Mouse (Mus musculus) hindbrain, embryonic 12.5 days (tissue): ENCODE results near the gene Eln. TPM values are rescaled to one million over a fixed set of nuclear protein-coding genes. Genes with fewer than 3 reads are reported as not detected.

Experiments used
- ATAC-seq: fragments of 200-750 bp; cut with Nextera tagmentation; 2 replicates; pipeline ENCODE4 v1.8.0; 2017; ENCODE audit warnings: moderate TSS enrichment; ENCODE audit not compliant: low FRiP score
- H3K27ac ChIP-seq: fragments of 300-500 bp; sonication (generic); 2 replicates; pipeline ENCODE4 v1.5.1; 2016; ENCODE audit warnings: mild to moderate bottlenecking
- H3K27me3 ChIP-seq: fragments of 300-500 bp; sonication (generic); 2 replicates; pipeline ENCODE4 v1.6.1; 2016; ENCODE audit warnings: mild to moderate bottlenecking
- H3K36me3 ChIP-seq: fragments of 300-500 bp; sonication (generic); 2 replicates; pipeline ENCODE4 v1.6.1; 2016; ENCODE audit warnings: mild to moderate bottlenecking
- H3K4me1 ChIP-seq: fragments of 300-500 bp; sonication (generic); 2 replicates; pipeline ENCODE4 v1.6.1; 2016
- H3K4me2 ChIP-seq: fragments of 300-500 bp; sonication (generic); replicated peaks from 2 replicates; pipeline ENCODE4 v1.6.1; 2016; ENCODE audit warnings: mild to moderate bottlenecking
- H3K4me3 ChIP-seq: fragments of 300-500 bp; sonication (generic); 2 replicates; pipeline ENCODE4 v1.5.1; 2016; ENCODE audit warnings: mild to moderate bottlenecking
- H3K9ac ChIP-seq: fragments of 300-500 bp; sonication (generic); 2 replicates; pipeline ENCODE4 v1.6.1; 2016; ENCODE audit warnings: mild to moderate bottlenecking, moderate library complexity
- H3K9me3 ChIP-seq: fragments of 300-500 bp; sonication (generic); replicated peaks from 2 replicates; pipeline ENCODE4 v1.6.1; 2016; ENCODE audit warnings: mild to moderate bottlenecking
- WGBS: fragments of 180-500 bp; shearing (Covaris S2); methylation state at CpG from one replicate; pipeline ENCODE4 v1.1.7; 2016; 5-methylcytosine and 5-hydroxymethylcytosine counted together
- polyA plus RNA-seq: library from polyadenylated mRNA; unstranded; fragments of >200 nt; fragmentation: Nextera tagmentation; extraction: Ambion mirVana; gene quantifications from 2 replicates; pipeline ENCODE4 v1.2.1, GENCODE M21; 2016

The Eln gene
- polyA plus RNA-seq, 1 experiment from 2014 or later: 7.2 TPM

GRCm38 (mm10) chr5:134740501-134741341, 6.4 kb downstream of the Eln start:
- no peak overlapping the region for H3K27ac ChIP-seq
- no peak for ATAC-seq
- H3K9ac ChIP-seq: no peak overlapping the region

GRCm38 (mm10) chr5:134739951-134740350, 7.2 kb downstream of the Eln start:
- Histone ChIP-seq H3K4me3 (no peak overlapping the region), H3K9me3 (no peaks in the 10 kb centered on the region), H3K27ac (no peak overlapping the region), H3K36me3 (no peaks in the 10 kb centered on the region), H3K4me1 (peaks cover 13% of the 10 kb centered on the region; the same call in 1 of the 2 replicates), H3K27me3 (peaks cover 6% of the 10 kb centered on the region; the same call in 1 of the 2 replicates), H3K9ac (no peak overlapping the region), H3K4me2 (no peak overlapping the region)
- 66% methylated on average over 3 of the region's 3 CpGs for WGBS
- ATAC-seq: no peak

More at GRCm38 (mm10) chr5:134740501-134741341, 6.4 kb downstream of the Eln start:
- WGBS: 48% methylated on average over 11 of the region's 11 CpGs
- Histone ChIP-seq H3K36me3 (no peaks in the 10 kb centered on the region), H3K9me3 (no peaks in the 10 kb centered on the region), H3K4me1 (peaks cover 13% of the 10 kb centered on the region; the same call in 1 of the 2 replicates), H3K4me3 (no peak overlapping the region), H3K4me2 (no peak overlapping the region), H3K27me3 (peaks cover 6% of the 10 kb centered on the region; the same call in 1 of the 2 replicates)

GRCm38 (mm10) chr5:134734920-134735319, 12.2 kb downstream of the Eln start:
- ATAC-seq: no peak
- Histone ChIP-seq H3K27me3 (no peaks in the 10 kb centered on the region), H3K9ac (no peak overlapping the region), H3K9me3 (no peaks in the 10 kb centered on the region), H3K4me1 (0 out of 2 replicates have a peak, but pooled peaks cover under 1% of the 10 kb centered on the region), H3K4me2 (no peak overlapping the region), H3K36me3 (no peaks in the 10 kb centered on the region), H3K4me3 (no peak overlapping the region), H3K27ac (no peak overlapping the region)
- WGBS: 84% methylated on average over 2 of the region's 2 CpGs

- Histone ChIP-seq H3K36me3 (no peaks in the 10 kb centered on the region), H3K27ac (no peak overlapping the region), H3K9ac (no peak overlapping the region), H3K4me2 (no peak overlapping the region), H3K4me1 (no peaks in the 10 kb centered on the region), H3K9me3 (no peaks in the 10 kb centered on the region), H3K27me3 (no peaks in the 10 kb centered on the region), H3K4me3 (no peak overlapping the region)
- WGBS: 84% methylated on average over 5 of the region's 5 CpGs
- ATAC-seq: no peak
Observed at GRCm38 (mm10) chr5:134734072-134734471, 13.1 kb downstream of the Eln start.

GRCm38 (mm10) chr5:134733241-134733640, 13.9 kb downstream of the Eln start:
- H3K27ac ChIP-seq: no peak overlapping the region
- H3K9ac ChIP-seq: no peak overlapping the region
- H3K27me3 ChIP-seq: no peaks in the 10 kb centered on the region
- no peak overlapping the region for H3K4me3 ChIP-seq
- H3K4me2 ChIP-seq: no peak overlapping the region
- 73% methylated on average over 4 of the region's 4 CpGs for WGBS
- H3K36me3 ChIP-seq: no peaks in the 10 kb centered on the region
- ATAC-seq: no peak
- H3K9me3 ChIP-seq: no peaks in the 10 kb centered on the region
- H3K4me1 ChIP-seq: no peaks in the 10 kb centered on the region

GRCm38 (mm10) chr5:134729124-134729523, 18.0 kb downstream of the Eln start:
- 91% methylated on average over 12 of the region's 12 CpGs for WGBS

GRCm38 (mm10) chr5:134728535-134728934, 18.6 kb downstream of the Eln start:
- Histone ChIP-seq H3K36me3 (no peaks in the 10 kb centered on the region), H3K4me2 (no peak overlapping the region), H3K9me3 (no peaks in the 10 kb centered on the region), H3K9ac (no peak overlapping the region), H3K4me3 (no peak overlapping the region), H3K4me1 (no peaks in the 10 kb centered on the region), H3K27ac (no peak overlapping the region), H3K27me3 (no peaks in the 10 kb centered on the region)
- no peak for ATAC-seq
- 68% methylated on average over 3 of the region's 3 CpGs for WGBS

More at GRCm38 (mm10) chr5:134729124-134729523, 18.0 kb downstream of the Eln start:
- Histone ChIP-seq H3K27me3 (no peaks in the 10 kb centered on the region), H3K36me3 (no peaks in the 10 kb centered on the region), H3K9ac (no peak overlapping the region), H3K4me1 (no peaks in the 10 kb centered on the region), H3K4me3 (no peak overlapping the region), H3K27ac (no peak overlapping the region), H3K9me3 (no peaks in the 10 kb centered on the region), H3K4me2 (no peak overlapping the region)
- ATAC-seq: no peak

- H3K4me2 ChIP-seq: no peak overlapping the region
- ATAC-seq: no peak
- no peaks in the 10 kb centered on the region for H3K36me3 ChIP-seq
- no peak overlapping the region for H3K4me3 ChIP-seq
- no peaks in the 10 kb centered on the region for H3K27me3 ChIP-seq
- no peak overlapping the region for H3K27ac ChIP-seq
- no peaks in the 10 kb centered on the region for H3K9me3 ChIP-seq
- H3K4me1 ChIP-seq: no peaks in the 10 kb centered on the region
- WGBS: 87% methylated on average over 8 of the region's 8 CpGs
- H3K9ac ChIP-seq: no peak overlapping the region
Observed at GRCm38 (mm10) chr5:134727001-134727639, 20.0 kb downstream of the Eln start.

- no peak for ATAC-seq
- H3K4me2 ChIP-seq: no peak overlapping the region
- WGBS: 73% methylated on average over 4 of the region's 4 CpGs
Observed at GRCm38 (mm10) chr5:134725299-134725698, 21.8 kb downstream of the Eln start.

GRCm38 (mm10) chr5:134720058-134720457, 27.1 kb downstream of the Eln start:
- Histone ChIP-seq H3K9me3 (no peaks in the 10 kb centered on the region), H3K9ac (no peak overlapping the region), H3K27me3 (no peaks in the 10 kb centered on the region), H3K4me2 (no peak overlapping the region), H3K27ac (no peak overlapping the region), H3K4me3 (no peak overlapping the region), H3K4me1 (no peaks in the 10 kb centered on the region), H3K36me3 (no peaks in the 10 kb centered on the region)
- ATAC-seq: no peak
- 78% methylated on average over 4 of the region's 4 CpGs for WGBS

More at GRCm38 (mm10) chr5:134725299-134725698, 21.8 kb downstream of the Eln start:
- no peak overlapping the region for H3K4me3 ChIP-seq
- no peaks in the 10 kb centered on the region for H3K4me1 ChIP-seq
- no peaks in the 10 kb centered on the region for H3K36me3 ChIP-seq
- H3K27ac ChIP-seq: no peak overlapping the region
- H3K9me3 ChIP-seq: no peaks in the 10 kb centered on the region
- no peaks in the 10 kb centered on the region for H3K27me3 ChIP-seq
- no peak overlapping the region for H3K9ac ChIP-seq

GRCm38 (mm10) chr5:134711076-134711475, 36.0 kb downstream of the Eln start:
- H3K9me3 ChIP-seq: no peaks in the 10 kb centered on the region
- no peak overlapping the region for H3K4me2 ChIP-seq
- H3K36me3 ChIP-seq: no peaks in the 10 kb centered on the region
- H3K4me3 ChIP-seq: no peak overlapping the region
- H3K9ac ChIP-seq: no peak overlapping the region
- 66% methylated on average over 7 of the region's 7 CpGs for WGBS
- no peak for ATAC-seq
- H3K27me3 ChIP-seq: 0 out of 2 replicates have a peak, but pooled peaks cover 4% of the 10 kb centered on the region
- no peak overlapping the region for H3K27ac ChIP-seq
- no peaks in the 10 kb centered on the region for H3K4me1 ChIP-seq

- ATAC-seq: no peak
- Histone ChIP-seq H3K36me3 (no peaks in the 10 kb centered on the region), H3K9me3 (no peaks in the 10 kb centered on the region), H3K27me3 (0 out of 2 replicates have a peak, but pooled peaks cover 4% of the 10 kb centered on the region), H3K4me3 (no peak overlapping the region), H3K27ac (no peak overlapping the region), H3K9ac (no peak overlapping the region), H3K4me1 (no peaks in the 10 kb centered on the region), H3K4me2 (no peak overlapping the region)
- WGBS: 68% methylated on average over 6 of the region's 6 CpGs
Observed at GRCm38 (mm10) chr5:134709275-134709674, 37.8 kb downstream of the Eln start.
